Mouse (Mus musculus): ENCODE measurements around the gene Zbtb8b. TPM values are rescaled to one million over a fixed set of nuclear protein-coding genes. Genes with fewer than 3 reads are reported as not detected.
"Not testable (repeated sequence)": the region's sequence is repeated elsewhere in the genome, so short reads cannot be mapped to it uniquely, and the experiment has no call there.

The Zbtb8b gene
- polyA plus RNA-seq, 1 experiment from 2014 or later = 16.1 TPM

DNA sequence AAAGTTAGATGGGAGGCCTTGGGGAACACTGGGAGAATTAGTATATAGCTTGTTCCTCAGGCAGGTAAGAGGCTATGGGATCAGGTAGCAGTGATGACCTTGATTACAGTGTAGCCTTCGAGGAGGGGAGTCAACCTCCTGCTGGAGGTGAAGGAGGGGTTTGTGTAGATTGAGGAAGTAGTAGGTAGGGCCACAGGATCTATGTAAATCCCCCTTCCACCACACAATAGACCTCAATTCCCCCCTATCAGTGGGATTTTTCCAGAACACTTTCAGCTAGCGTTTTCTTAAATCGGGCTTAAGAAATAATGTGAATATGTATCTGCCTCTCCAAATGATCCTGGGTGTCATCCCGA, 20.2 kb upstream of the Zbtb8b start:
- Histone ChIP-seq H3K36me3 (ENCODE audit: control insufficient read depth, insufficient read depth, low read length) (peaks cover 14% of the 10 kb centered on the region; the same call in 1 of the 2 replicates), H3K4me2 (ENCODE audit: low read depth, low read length) (peak overlapping the region; percentile 70), H3K4me1 (ENCODE audit: control insufficient read depth, insufficient read depth, low read length) (peaks cover 8% of the 10 kb centered on the region; the same call in 1 of the 2 replicates), H3K9me3 (ENCODE audit: control insufficient read depth, low read length) (no peaks in the 10 kb centered on the region), H3K4me3 (ENCODE audit: low read depth, low read length) (peak overlapping the region; percentile 92), H3K9ac (replicated peaks; ENCODE audit: low read depth, low read length) (peak overlapping the region; percentile 54), H3K27me3 (ENCODE audit: control insufficient read depth, insufficient read depth, low read length) (no peaks in the 10 kb centered on the region), H3K27ac (ENCODE audit: low read depth, low read length) (peak overlapping the region; percentile 85)
- WGBS = 0% methylated on average over 4 of the region's 4 CpGs
- ATAC-seq (ENCODE audit: low read depth) = peak; percentile 21; the same call in 1 of the 2 replicates

DNA sequence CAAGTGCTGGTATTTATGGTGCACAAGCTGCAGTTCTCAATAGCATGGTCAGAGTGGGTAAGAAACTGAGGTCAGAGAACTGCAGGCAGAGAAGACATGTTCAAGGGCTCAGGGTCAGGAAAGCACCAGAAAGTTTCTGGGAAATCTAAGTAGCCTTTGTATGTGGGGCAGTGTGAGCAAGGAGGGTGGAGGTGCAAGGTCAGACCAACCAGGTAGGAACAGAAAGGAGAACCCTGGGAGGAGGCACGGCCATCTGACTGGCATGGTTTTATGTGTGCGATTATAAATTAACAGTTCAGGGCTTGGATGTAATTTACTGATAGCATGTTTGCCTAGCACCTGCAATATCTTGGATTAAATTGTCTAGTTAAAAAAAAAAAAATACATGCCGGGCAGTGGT, 19.1 kb upstream of the Zbtb8b start:
- no peak for ATAC-seq (ENCODE audit: low read depth)
- Histone ChIP-seq H3K4me1 (ENCODE audit: control insufficient read depth, insufficient read depth, low read length) (peaks cover 8% of the 10 kb centered on the region; the same call in 1 of the 2 replicates), H3K27ac (ENCODE audit: low read depth, low read length) (no peak overlapping the region), H3K27me3 (ENCODE audit: control insufficient read depth, insufficient read depth, low read length) (no peaks in the 10 kb centered on the region), H3K9me3 (ENCODE audit: control insufficient read depth, low read length) (no peaks in the 10 kb centered on the region), H3K4me2 (ENCODE audit: low read depth, low read length) (no peak overlapping the region), H3K4me3 (ENCODE audit: low read depth, low read length) (no peak overlapping the region), H3K9ac (replicated peaks; ENCODE audit: low read depth, low read length) (no peak overlapping the region), H3K36me3 (ENCODE audit: control insufficient read depth, insufficient read depth, low read length) (0 out of 2 replicates have a peak, but pooled peaks cover 4% of the 10 kb centered on the region)
- WGBS = 96% methylated on average over 3 of the region's 3 CpGs

DNA sequence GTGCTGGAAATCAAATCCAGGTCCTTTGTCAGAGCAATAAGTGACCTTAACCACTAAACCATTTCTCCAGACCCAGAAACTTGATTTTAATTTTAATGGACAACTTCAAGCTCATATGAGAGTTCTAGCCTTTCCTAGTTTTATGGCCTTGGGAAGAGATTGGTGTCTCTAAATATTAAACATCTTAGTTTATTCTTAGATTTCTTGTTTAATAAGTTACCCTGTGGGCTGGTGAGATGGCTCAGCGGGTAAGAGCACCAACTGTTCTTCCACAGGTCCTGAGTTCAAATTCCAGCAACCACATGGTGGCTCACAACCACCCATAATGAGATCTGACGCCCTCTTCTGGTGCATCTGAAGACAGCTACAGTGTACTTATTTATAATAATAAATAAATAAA, 16.7 kb upstream of the Zbtb8b start:
- not testable (repeated sequence) for H3K9me3 ChIP-seq (ENCODE audit: control insufficient read depth, low read length); H3K27ac ChIP-seq (ENCODE audit: low read depth, low read length); H3K4me2 ChIP-seq (ENCODE audit: low read depth, low read length); H3K36me3 ChIP-seq (ENCODE audit: control insufficient read depth, insufficient read depth, low read length); H3K4me3 ChIP-seq (ENCODE audit: low read depth, low read length); H3K27me3 ChIP-seq (ENCODE audit: control insufficient read depth, insufficient read depth, low read length); H3K4me1 ChIP-seq (ENCODE audit: control insufficient read depth, insufficient read depth, low read length); ATAC-seq (ENCODE audit: low read depth); H3K9ac ChIP-seq (replicated peaks; ENCODE audit: low read depth, low read length)
- WGBS = 77% methylated on average over 2 of the region's 2 CpGs

DNA sequence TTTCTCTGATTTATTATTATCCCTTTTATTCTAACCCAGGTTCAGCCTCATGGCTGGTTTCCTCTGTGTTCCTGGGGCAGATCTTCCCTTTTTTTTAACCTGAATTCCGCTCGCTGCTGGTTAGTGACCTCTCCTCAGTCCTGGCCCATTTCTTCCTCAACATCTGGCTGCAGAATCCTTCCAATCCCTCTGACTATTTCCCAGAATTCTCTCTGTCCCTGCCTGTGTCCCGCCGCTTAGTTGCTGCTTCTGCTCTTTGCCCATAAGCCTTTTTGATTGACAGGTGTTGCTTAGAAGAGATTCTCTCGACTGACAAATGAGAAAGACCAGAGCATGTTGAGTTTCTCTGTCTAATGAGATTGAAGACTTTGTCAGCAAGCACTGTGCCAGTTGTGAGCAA, 15.5 kb upstream of the Zbtb8b start:
- Histone ChIP-seq H3K4me3 (ENCODE audit: low read depth, low read length) (no peak overlapping the region), H3K9me3 (ENCODE audit: control insufficient read depth, low read length) (no peaks in the 10 kb centered on the region), H3K4me2 (ENCODE audit: low read depth, low read length) (no peak overlapping the region), H3K4me1 (ENCODE audit: control insufficient read depth, insufficient read depth, low read length) (peaks cover 3% of the 10 kb centered on the region; the same call in 1 of the 2 replicates), H3K9ac (replicated peaks; ENCODE audit: low read depth, low read length) (no peak overlapping the region), H3K36me3 (ENCODE audit: control insufficient read depth, insufficient read depth, low read length) (no peaks in the 10 kb centered on the region), H3K27me3 (ENCODE audit: control insufficient read depth, insufficient read depth, low read length) (no peaks in the 10 kb centered on the region), H3K27ac (ENCODE audit: low read depth, low read length) (no peak overlapping the region)
- WGBS = 67% methylated on average over 5 of the region's 5 CpGs
- ATAC-seq (ENCODE audit: low read depth) = no peak

GRCm38 (mm10) chr4:129455265-129455664, 14.6 kb upstream of the Zbtb8b start:
- Histone ChIP-seq H3K36me3 (ENCODE audit: control insufficient read depth, insufficient read depth, low read length) (no peaks in the 10 kb centered on the region), H3K9ac (replicated peaks; ENCODE audit: low read depth, low read length) (0 out of 2 replicates have a peak overlapping the region, but pooled peaks have one; percentile 16), H3K27ac (ENCODE audit: low read depth, low read length) (no peak overlapping the region), H3K4me1 (ENCODE audit: control insufficient read depth, insufficient read depth, low read length) (no peaks in the 10 kb centered on the region), H3K27me3 (ENCODE audit: control insufficient read depth, insufficient read depth, low read length) (no peaks in the 10 kb centered on the region), H3K4me3 (ENCODE audit: low read depth, low read length) (no peak overlapping the region), H3K4me2 (ENCODE audit: low read depth, low read length) (no peak overlapping the region), H3K9me3 (ENCODE audit: control insufficient read depth, low read length) (no peaks in the 10 kb centered on the region)
- 3% methylated on average over 5 of the region's 5 CpGs for WGBS
- ATAC-seq (ENCODE audit: low read depth) = peak; percentile 79

DNA sequence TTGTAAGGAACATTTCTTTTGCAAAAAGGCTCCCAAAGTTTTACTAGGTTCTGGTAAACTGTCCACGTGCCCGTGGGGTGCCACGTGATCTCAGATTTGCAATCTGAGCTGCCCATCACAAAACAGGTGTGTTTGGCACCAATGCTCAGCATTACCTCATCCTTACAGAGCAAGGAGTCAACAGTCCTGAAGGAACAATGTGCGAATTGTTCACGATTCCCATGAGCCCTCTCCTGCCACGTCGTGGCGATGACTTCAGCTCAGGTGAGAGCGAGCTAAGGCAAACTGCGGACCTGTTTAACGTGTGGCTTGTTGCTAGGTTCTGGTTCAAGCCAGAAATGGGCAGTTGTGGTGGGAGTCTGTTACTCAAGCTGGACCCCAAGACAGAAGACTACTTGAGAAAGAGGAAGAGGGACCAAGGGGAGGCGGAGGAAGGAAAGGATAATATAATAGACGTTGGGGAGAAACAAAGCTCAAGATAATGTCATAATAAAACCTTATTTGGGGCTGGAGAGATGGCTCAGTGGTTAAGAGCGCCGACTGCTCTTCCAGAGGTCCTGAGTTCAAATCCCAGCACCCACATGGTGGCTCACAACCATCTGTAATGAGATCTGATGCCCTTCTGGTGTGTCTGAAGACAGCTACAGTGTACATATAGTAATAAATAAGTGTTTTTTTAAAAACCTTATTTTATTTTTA, 11.0 kb upstream of the Zbtb8b start:
- Histone ChIP-seq H3K9ac (replicated peaks; ENCODE audit: low read depth, low read length) (no peak overlapping the region), H3K4me2 (ENCODE audit: low read depth, low read length) (no peak overlapping the region), H3K27ac (ENCODE audit: low read depth, low read length) (no peak overlapping the region), H3K4me1 (ENCODE audit: control insufficient read depth, insufficient read depth, low read length) (no peaks in the 10 kb centered on the region), H3K9me3 (ENCODE audit: control insufficient read depth, low read length) (no peaks in the 10 kb centered on the region), H3K4me3 (ENCODE audit: low read depth, low read length) (no peak overlapping the region), H3K36me3 (ENCODE audit: control insufficient read depth, insufficient read depth, low read length) (no peaks in the 10 kb centered on the region), H3K27me3 (ENCODE audit: control insufficient read depth, insufficient read depth, low read length) (no peaks in the 10 kb centered on the region)
- 85% methylated on average over 15 of the region's 15 CpGs for WGBS
- no peak for ATAC-seq (ENCODE audit: low read depth)

DNA sequence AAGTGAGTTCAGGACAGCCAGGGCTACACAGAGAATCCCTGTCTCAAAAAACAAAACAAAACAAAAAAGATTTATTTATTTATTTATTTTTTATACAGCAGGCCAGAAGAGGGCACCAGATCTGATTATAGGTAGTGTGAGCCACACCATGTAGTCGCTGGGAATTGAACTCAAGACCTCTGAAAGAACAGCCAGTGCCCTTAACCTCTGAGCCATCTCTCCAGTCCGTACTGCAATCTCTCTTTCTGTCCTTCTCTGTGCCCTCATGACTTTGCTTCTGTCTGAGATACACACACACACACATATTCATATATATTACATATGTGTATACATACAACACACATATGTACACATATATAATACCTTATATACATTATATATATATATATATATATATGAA, 10.2 kb upstream of the Zbtb8b start:
- no peak overlapping the region for H3K4me2 ChIP-seq (ENCODE audit: low read depth, low read length)
- H3K4me3 ChIP-seq (ENCODE audit: low read depth, low read length) = no peak overlapping the region
- no peaks in the 10 kb centered on the region for H3K36me3 ChIP-seq (ENCODE audit: control insufficient read depth, insufficient read depth, low read length)
- no peaks in the 10 kb centered on the region for H3K4me1 ChIP-seq (ENCODE audit: control insufficient read depth, insufficient read depth, low read length)
- no peak for ATAC-seq (ENCODE audit: low read depth)
- H3K9me3 ChIP-seq (ENCODE audit: control insufficient read depth, low read length) = no peaks in the 10 kb centered on the region
- no peak overlapping the region for H3K9ac ChIP-seq (replicated peaks; ENCODE audit: low read depth, low read length)
- H3K27me3 ChIP-seq (ENCODE audit: control insufficient read depth, insufficient read depth, low read length) = no peaks in the 10 kb centered on the region
- WGBS = 81% methylated on average over 2 of the region's 2 CpGs
- H3K27ac ChIP-seq (ENCODE audit: low read depth, low read length) = no peak overlapping the region

GRCm38 (mm10) chr4:129448713-129449112, 8.1 kb upstream of the Zbtb8b start:
- no peak overlapping the region for H3K9ac ChIP-seq (replicated peaks; ENCODE audit: low read depth, low read length)
- WGBS = 86% methylated on average over 6 of the region's 6 CpGs
- H3K36me3 ChIP-seq (ENCODE audit: control insufficient read depth, insufficient read depth, low read length) = no peaks in the 10 kb centered on the region
- no peaks in the 10 kb centered on the region for H3K9me3 ChIP-seq (ENCODE audit: control insufficient read depth, low read length)
- ATAC-seq (ENCODE audit: low read depth) = no peak
- H3K4me2 ChIP-seq (ENCODE audit: low read depth, low read length) = no peak overlapping the region
- no peak overlapping the region for H3K4me3 ChIP-seq (ENCODE audit: low read depth, low read length)
- H3K27me3 ChIP-seq (ENCODE audit: control insufficient read depth, insufficient read depth, low read length) = no peaks in the 10 kb centered on the region
- H3K4me1 ChIP-seq (ENCODE audit: control insufficient read depth, insufficient read depth, low read length) = no peaks in the 10 kb centered on the region
- no peak overlapping the region for H3K27ac ChIP-seq (ENCODE audit: low read depth, low read length)

DNA sequence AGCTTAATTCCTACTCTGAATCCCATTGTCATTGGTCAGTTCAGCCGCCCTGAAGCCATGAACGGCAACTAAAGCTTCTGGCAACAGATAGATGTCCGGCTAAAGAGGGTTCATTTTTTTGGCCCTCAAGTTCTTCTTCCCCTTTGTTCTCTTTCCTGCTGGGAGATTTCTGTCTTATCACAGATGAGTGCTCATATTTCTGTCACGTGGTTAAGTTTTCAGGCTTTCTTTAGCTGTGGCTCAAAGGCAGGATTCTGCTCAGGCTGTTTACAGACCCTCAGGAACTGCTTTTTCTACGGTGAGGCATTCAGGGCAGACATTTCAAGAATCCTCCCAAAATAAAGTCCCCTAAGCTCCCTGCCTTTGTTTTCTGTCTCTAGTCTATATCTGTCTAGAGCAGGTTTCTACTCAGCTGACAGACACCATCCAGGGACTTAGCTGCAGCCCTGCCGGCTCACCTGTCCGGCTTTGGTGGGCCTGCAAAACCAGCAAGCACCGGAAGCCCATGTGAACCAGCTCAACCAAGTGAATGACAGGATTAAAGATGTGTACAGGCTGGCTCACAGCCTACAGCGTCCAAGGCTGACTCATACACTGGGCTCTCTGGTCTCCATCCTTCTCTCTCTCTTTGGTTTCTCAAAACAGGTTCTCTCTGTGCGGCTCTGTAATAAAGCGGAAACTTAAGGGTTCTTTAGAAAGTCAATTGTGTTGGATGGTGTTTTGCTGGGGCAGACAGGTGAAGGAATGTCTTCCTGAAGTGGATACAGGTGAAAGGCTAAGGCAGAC, 7.3 kb upstream of the Zbtb8b start:
- ATAC-seq (ENCODE audit: low read depth) = no peak
- Histone ChIP-seq H3K36me3 (ENCODE audit: control insufficient read depth, insufficient read depth, low read length) (no peaks in the 10 kb centered on the region), H3K27me3 (ENCODE audit: control insufficient read depth, insufficient read depth, low read length) (no peaks in the 10 kb centered on the region), H3K4me2 (ENCODE audit: low read depth, low read length) (no peak overlapping the region), H3K9me3 (ENCODE audit: control insufficient read depth, low read length) (no peaks in the 10 kb centered on the region), H3K4me1 (ENCODE audit: control insufficient read depth, insufficient read depth, low read length) (no peaks in the 10 kb centered on the region), H3K4me3 (ENCODE audit: low read depth, low read length) (no peak overlapping the region), H3K27ac (ENCODE audit: low read depth, low read length) (no peak overlapping the region), H3K9ac (replicated peaks; ENCODE audit: low read depth, low read length) (no peak overlapping the region)
- WGBS = 87% methylated on average over 11 of the region's 11 CpGs

All from neural tube, embryonic 14.5 days (tissue).